In genomic region chr6:88151335-88151734, GRCm38 (mm10) we compare ENCODE assay signal across 14 mouse cellular contexts. TPM values are rescaled to one million over a fixed set of nuclear protein-coding genes. Genes with fewer than 3 reads are reported as not detected.
DNase-seq lines count a peak whose midpoint lies in the region; ATAC-seq and TF ChIP-seq lines count a peak whose summit lies in the region.
"Had no signal": no experiment of that assay in that cellular context is flagged by ENCODE, and none has a peak within 500 bp of the region (broad histone marks: within the 10 kb centered on the region; RNA-seq: fewer than 3 reads in every experiment).

No protein-coding gene starts in this region.

- no peak for ATAC-seq in liver, embryonic 12.5 days
- ATAC-seq: forebrain, embryonic 16.5 days had no signal

- no peak for DNase-seq in gastrocnemius, adult 2 months
- DNase-seq in gastrocnemius, postnatal 4 days (ENCODE audit: low spot score in 2 of 2): no peak
- peak; percentile 23 for DNase-seq in liver
- peak; percentile 13 for DNase-seq in 3T3-L1 (ENCODE audit: low read depth, low spot score)
- peak; percentile 22 for DNase-seq in NIH3T3 (ENCODE audit: low read depth)
- DNase-seq in adipocyte (ENCODE audit: low spot score): no peak
- DNase-seq in gastrocnemius, adult 18-20 months (ENCODE audit: low spot score): no peak
- DNase-seq: cerebellum, postnatal 14 days; left cerebral cortex, postnatal 4 days; thymus, postnatal 14 days had no signal

- intact Hi-C loops in gastrocnemius, adult 2 months (cut with DNase I): no loop called here

- peaks cover 3% of the 10 kb centered on the region; the same call in 1 of the 2 replicates for H3K27me3 ChIP-seq in liver, embryonic 12.5 days (replicated peaks)
- H3K27me3 ChIP-seq: neural tube, embryonic 12.5 days had no signal

- no peaks in the 10 kb centered on the region for H3K36me3 ChIP-seq in liver, embryonic 12.5 days
- H3K36me3 ChIP-seq: neural tube, embryonic 12.5 days had no signal

- H3K27ac ChIP-seq in gastrocnemius, adult 2 months: no peak overlapping the region
- no peak overlapping the region for H3K27ac ChIP-seq in liver, embryonic 12.5 days
- H3K27ac ChIP-seq: neural tube, embryonic 12.5 days had no signal

- no peak overlapping the region for H3K9ac ChIP-seq in liver, embryonic 12.5 days
- H3K9ac ChIP-seq: neural tube, embryonic 12.5 days had no signal

- H3K4me1 ChIP-seq in liver, embryonic 12.5 days: peaks cover 19% of the 10 kb centered on the region
- H3K4me1 ChIP-seq: neural tube, embryonic 12.5 days had no signal

- H3K4me2 ChIP-seq in liver, embryonic 12.5 days: no peak overlapping the region
- H3K4me2 ChIP-seq: neural tube, embryonic 12.5 days had no signal

- H3K4me3 ChIP-seq in gastrocnemius, adult 2 months: no peak overlapping the region
- no peak overlapping the region for H3K4me3 ChIP-seq in liver, embryonic 12.5 days
- H3K4me3 ChIP-seq: erythroblast, embryonic 14.5 days; neural tube, embryonic 12.5 days had no signal

- 59% methylated on average over 4 of the region's 4 CpGs for WGBS in liver, embryonic 12.5 days (ENCODE audit: insufficient replicate concordance)

- peak; percentile 32 for TF ChIP-seq CTCF in gastrocnemius, adult 2 months (IDR thresholded peaks at IDR 0.05)

- no peaks in the 10 kb centered on the region for H3K9me3 ChIP-seq in liver, embryonic 12.5 days (replicated peaks)
- H3K9me3 ChIP-seq: neural tube, embryonic 12.5 days had no signal

RNA-seq across cellular contexts. Expression of gene Gata2, which starts 42.4 kb away (rescaled TPM):
- total RNA-seq in gastrocnemius, adult 2 months (2021): 1 to 10 TPM; 4.4 to 9.9 TPM
- 1 to 10 TPM; 6.2 to 7.9 TPM for total RNA-seq in gastrocnemius, postnatal 4 days (2021)
- 13.3 and 15.7 TPM in 2 replicates for polyA plus RNA-seq in liver, embryonic 12.5 days (2016; fragmentation: Nextera tagmentation; extraction: Ambion mirVana)
- 1 to 10 TPM; 5.7 to 6.6 TPM for total RNA-seq in gastrocnemius, adult 18-20 months (2021)

Comparison
In these comparisons a context has a peak if more than half of its experiments do, and no peak if none do; other contexts are left out.
1. DNase-seq: peak in liver (single experiment), 3T3-L1 (single experiment) and NIH3T3 (single experiment); none in gastrocnemius, adult 2 months (single experiment), gastrocnemius, postnatal 4 days (0 of 2), adipocyte (single experiment) and gastrocnemius, adult 18-20 months (single experiment).